Comparison of ENCODE assay signal across 23 mouse cellular contexts in the genomic region with DNA sequence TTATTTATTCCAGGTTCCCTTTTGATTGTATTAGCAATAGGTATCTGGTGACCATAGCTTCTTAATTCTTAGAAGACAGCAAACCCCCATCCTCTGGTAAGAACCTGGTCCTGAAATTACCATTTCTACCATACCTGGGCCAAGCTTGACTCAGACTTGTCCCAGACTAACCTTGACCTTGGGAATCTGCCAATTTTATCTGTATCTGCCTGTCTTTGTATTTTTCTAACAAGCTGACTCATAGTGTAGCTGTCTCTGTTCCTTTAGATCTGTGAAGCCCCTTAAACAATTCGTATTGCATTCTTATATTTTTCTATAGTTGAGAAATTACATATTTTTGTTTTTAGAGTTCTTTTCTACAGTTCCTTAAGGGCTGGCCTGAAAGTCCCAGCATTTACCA. TPM values are rescaled to one million over a fixed set of nuclear protein-coding genes. Genes with fewer than 3 reads are reported as not detected.
DNase-seq lines count a peak whose midpoint lies in the region; ATAC-seq lines count a peak whose summit lies in the region.
"Had no signal": no experiment of that assay in that cellular context is flagged by ENCODE, and none has a peak within 500 bp of the region (broad histone marks: within the 10 kb centered on the region; RNA-seq: fewer than 3 reads in every experiment).

No protein-coding gene starts in this region.

- H3K4me3 ChIP-seq in midbrain, embryonic 11.5 days (ENCODE audit: low read depth, low read length) = no peak overlapping the region
- H3K4me3 ChIP-seq in midbrain, embryonic 10.5 days = no peak overlapping the region
- no peak overlapping the region for H3K4me3 ChIP-seq in hindbrain, embryonic 14.5 days (replicated peaks; ENCODE audit: low read length)
- H3K4me3 ChIP-seq: embryonic facial prominence, embryonic 13.5 days; embryonic facial prominence, embryonic 15.5 days; erythroblast, embryonic 14.5 days; forebrain, embryonic 10.5 days; forebrain, embryonic 12.5 days had no signal

- H3K4me2 ChIP-seq in midbrain, embryonic 11.5 days = no peak overlapping the region
- no peak overlapping the region for H3K4me2 ChIP-seq in hindbrain, embryonic 14.5 days (replicated peaks)
- H3K4me2 ChIP-seq: embryonic facial prominence, embryonic 13.5 days; embryonic facial prominence, embryonic 15.5 days; forebrain, embryonic 12.5 days had no signal

- H3K9me3 ChIP-seq in midbrain, embryonic 11.5 days (ENCODE audit: control insufficient read depth, low read length) = no peaks in the 10 kb centered on the region
- no peaks in the 10 kb centered on the region for H3K9me3 ChIP-seq in midbrain, embryonic 10.5 days (replicated peaks)
- no peaks in the 10 kb centered on the region for H3K9me3 ChIP-seq in hindbrain, embryonic 14.5 days (ENCODE audit: control insufficient read depth, low read length)
- H3K9me3 ChIP-seq: embryonic facial prominence, embryonic 13.5 days; embryonic facial prominence, embryonic 15.5 days; forebrain, embryonic 10.5 days; forebrain, embryonic 12.5 days had no signal

- H3K36me3 ChIP-seq in midbrain, embryonic 11.5 days (ENCODE audit: control insufficient read depth, insufficient read depth, low read length) = no peaks in the 10 kb centered on the region
- H3K36me3 ChIP-seq in midbrain, embryonic 10.5 days = no peaks in the 10 kb centered on the region
- H3K36me3 ChIP-seq in hindbrain, embryonic 14.5 days (replicated peaks; ENCODE audit: control insufficient read depth, insufficient read depth) = no peaks in the 10 kb centered on the region
- H3K36me3 ChIP-seq: embryonic facial prominence, embryonic 13.5 days; embryonic facial prominence, embryonic 15.5 days; forebrain, embryonic 10.5 days; forebrain, embryonic 12.5 days had no signal

- 70% methylated on average over 1 of the region's 1 CpGs for WGBS in midbrain, embryonic 11.5 days
- WGBS in midbrain, embryonic 10.5 days = 67% methylated on average over 1 of the region's 1 CpGs
- 77% methylated on average over 1 of the region's 1 CpGs for WGBS in hindbrain, embryonic 14.5 days

- no peak overlapping the region for H3K9ac ChIP-seq in midbrain, embryonic 11.5 days (ENCODE audit: low read length)
- no peak overlapping the region for H3K9ac ChIP-seq in hindbrain, embryonic 14.5 days
- H3K9ac ChIP-seq: embryonic facial prominence, embryonic 13.5 days; embryonic facial prominence, embryonic 15.5 days; forebrain, embryonic 12.5 days had no signal

- no peaks in the 10 kb centered on the region for H3K27me3 ChIP-seq in midbrain, embryonic 11.5 days (ENCODE audit: control insufficient read depth, insufficient read depth, low read length)
- 0 out of 2 replicates have a peak, but pooled peaks cover 1% of the 10 kb centered on the region for H3K27me3 ChIP-seq in midbrain, embryonic 10.5 days (ENCODE audit: low read depth, poor library complexity, severe bottlenecking)
- H3K27me3 ChIP-seq in hindbrain, embryonic 14.5 days (ENCODE audit: control insufficient read depth, insufficient read depth, low read length) = no peaks in the 10 kb centered on the region
- H3K27me3 ChIP-seq: embryonic facial prominence, embryonic 13.5 days; embryonic facial prominence, embryonic 15.5 days; forebrain, embryonic 12.5 days; Patski had no signal

- H3K27ac ChIP-seq in midbrain, embryonic 11.5 days (ENCODE audit: low read depth, low read length) = no peak overlapping the region
- no peak overlapping the region for H3K27ac ChIP-seq in midbrain, embryonic 10.5 days (replicated peaks)
- no peak overlapping the region for H3K27ac ChIP-seq in hindbrain, embryonic 14.5 days
- H3K27ac ChIP-seq: embryonic facial prominence, embryonic 13.5 days; embryonic facial prominence, embryonic 15.5 days; forebrain, embryonic 10.5 days; forebrain, embryonic 12.5 days had no signal

- ATAC-seq in midbrain, embryonic 11.5 days (ENCODE audit: low FRiP score) = no peak
- ATAC-seq in hindbrain, embryonic 14.5 days (ENCODE audit: low FRiP score) = no peak
- ATAC-seq: activated CD4-positive, CD25-positive, alpha-beta regulatory T cell, adult 4 months; forebrain, embryonic 14.5 days; forebrain, embryonic 16.5 days; Patski had no signal

- DNase-seq in midbrain, embryonic 11.5 days (ENCODE audit: low spot score, missing footprints) = peak; percentile 39
- DNase-seq in midbrain, embryonic 10.5 days (ENCODE audit: low spot score) = no peak
- peak; percentile 9 for DNase-seq in 416B (ENCODE audit: low read depth)
- DNase-seq in cerebellum, adult 18-20 months = no peak
- DNase-seq in hindbrain, embryonic 14.5 days (ENCODE audit: low spot score) = no peak
- DNase-seq: adrenal gland, adult 8-10 months; adrenal gland, postnatal 14 days; adrenal gland, postnatal 36 days; cerebellum, adult 11-12 months; cerebellum, adult 8-10 months; cerebellum, adult 9-11 months; cerebellum, postnatal 14 days; cerebellum, postnatal 36 days; embryo, embryonic 11 days had no signal

- H3K4me1 ChIP-seq in midbrain, embryonic 11.5 days (ENCODE audit: control insufficient read depth, insufficient read depth, low read length) = no peaks in the 10 kb centered on the region
- H3K4me1 ChIP-seq in midbrain, embryonic 10.5 days = no peaks in the 10 kb centered on the region
- H3K4me1 ChIP-seq in hindbrain, embryonic 14.5 days (replicated peaks; ENCODE audit: control insufficient read depth, insufficient read depth, low read length) = no peaks in the 10 kb centered on the region
- H3K4me1 ChIP-seq: embryonic facial prominence, embryonic 13.5 days; embryonic facial prominence, embryonic 15.5 days; forebrain, embryonic 10.5 days had no signal

RNA-seq across cellular contexts. Expression of a gene that starts 6.7 kb away (rescaled TPM):
- 7.0 and 7.3 TPM in 2 replicates for polyA plus RNA-seq in midbrain, embryonic 11.5 days (2014; fragmentation: Nextera tagmentation; extraction: Ambion mirVana)
- 7.9 and 9.2 TPM in 2 replicates for polyA plus RNA-seq in midbrain, embryonic 10.5 days (2016; fragmentation: Nextera tagmentation; extraction: Ambion mirVana)
- 15.5 and 17.5 TPM in 2 replicates for polyA plus RNA-seq in hindbrain, embryonic 14.5 days (2014; fragmentation: Nextera tagmentation; extraction: Ambion mirVana)
- polyA plus RNA-seq: activated CD4-positive, CD25-positive, alpha-beta regulatory T cell, adult 4 months; Patski had no signal

Comparison
In these comparisons a context has a peak if more than half of its experiments do, and no peak if none do; other contexts are left out.
1. DNase-seq: peak in midbrain, embryonic 11.5 days (single experiment) and 416B (single experiment); none in midbrain, embryonic 10.5 days (single experiment), cerebellum, adult 18-20 months (0 of 2) and hindbrain, embryonic 14.5 days (single experiment).